Mouse (Mus musculus) lung, embryonic 14.5 days (tissue): ENCODE results near the gene Lct. TPM values are rescaled to one million over a fixed set of nuclear protein-coding genes. Genes with fewer than 3 reads are reported as not detected.
"Not testable (repeated sequence)": the region's sequence is repeated elsewhere in the genome, so short reads cannot be mapped to it uniquely, and the experiment has no call there.

Experiments
- ATAC-seq: fragments of 200-750 bp; cut with Nextera tagmentation; 2 replicates; pipeline ENCODE4 v1.8.0; 2017; ENCODE audit warnings: mild to moderate bottlenecking, moderate TSS enrichment, moderate library complexity; ENCODE audit not compliant: insufficient read depth
- DNase-seq: peaks from one replicate; pipeline ENCODE4 v3.0.0-alpha.2; 2015
- H3K27ac ChIP-seq: fragments of 300-500 bp; sonication (generic); 2 replicates; pipeline ENCODE4 v1.5.1; 2014; ENCODE audit warnings: low read depth, mild to moderate bottlenecking, moderate library complexity
- H3K27me3 ChIP-seq: fragments of 300-500 bp; sonication (generic); 2 replicates; pipeline ENCODE4 v1.6.1; 2014; ENCODE audit warnings: low read length, control low read depth; ENCODE audit not compliant: insufficient read depth
- H3K36me3 ChIP-seq: fragments of 300-500 bp; sonication (generic); 2 replicates; pipeline ENCODE4 v1.6.1; 2014; ENCODE audit warnings: control low read depth; ENCODE audit not compliant: insufficient read depth
- H3K4me1 ChIP-seq: fragments of 300-500 bp; sonication (generic); 2 replicates; pipeline ENCODE4 v1.6.1; 2014; ENCODE audit warnings: antibody characterized with exemption, control low read depth; ENCODE audit not compliant: insufficient read depth
- H3K4me2 ChIP-seq: fragments of 300-500 bp; sonication (generic); 2 replicates; pipeline ENCODE4 v1.6.1; 2014; ENCODE audit warnings: mild to moderate bottlenecking
- H3K4me3 ChIP-seq: fragments of 300-500 bp; sonication (generic); 2 replicates; pipeline ENCODE4 v1.5.1; 2014; ENCODE audit warnings: low read depth, low read length
- H3K9ac ChIP-seq: fragments of 300-500 bp; sonication (generic); 2 replicates; pipeline ENCODE4 v1.6.1; 2014
- H3K9me3 ChIP-seq: fragments of 300-500 bp; sonication (generic); 2 replicates; pipeline ENCODE4 v1.6.1; 2016; ENCODE audit warnings: low read depth, low read length, control low read depth
- CTCF ChIP-seq: IDR thresholded peaks from 2 replicates; pipeline ENCODE4 v1.5.1; 2016; ENCODE audit warnings: antibody characterized with exemption, low read depth
- WGBS: fragments of 180-500 bp; shearing (Covaris S2); extraction: QIAGEN DNeasy Blood & Tissue Kit; methylation state at CpG from one replicate; pipeline ENCODE4 v1.1.7; 2014; 5-methylcytosine and 5-hydroxymethylcytosine counted together
- polyA plus RNA-seq: library from polyadenylated mRNA; unstranded; fragments of >200 nt; fragmentation: Nextera tagmentation; extraction: Ambion mirVana; gene quantifications from 2 replicates; pipeline ENCODE4 v1.2.1, GENCODE M21; 2014

The Lct gene
- polyA plus RNA-seq, 1 experiment from 2014 or later = 0.11 TPM

DNA sequence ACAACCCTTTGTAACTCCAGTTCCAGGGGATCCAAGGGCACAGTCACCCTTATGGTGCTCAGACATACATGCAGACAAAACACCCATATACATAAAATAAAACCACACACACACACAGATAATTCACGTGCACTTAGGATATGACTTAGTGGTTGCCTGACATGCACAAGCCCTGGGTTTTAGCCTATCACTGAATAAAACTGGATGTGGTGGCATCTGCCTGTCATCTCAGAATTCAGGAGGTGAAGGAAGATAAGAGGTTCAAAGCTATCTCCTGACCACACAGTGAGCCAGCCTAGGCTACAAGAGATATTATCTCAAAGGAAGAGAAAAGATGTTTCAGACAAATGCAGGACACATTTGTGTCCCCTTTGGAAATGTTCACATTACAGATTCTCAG, 953 bp downstream of the Lct start:
- Histone ChIP-seq H3K4me3 (no peak overlapping the region), H3K9ac (no peak overlapping the region), H3K27me3 (no peaks in the 10 kb centered on the region), H3K4me2 (no peak overlapping the region), H3K4me1 (no peaks in the 10 kb centered on the region), H3K36me3 (peaks cover 57% of the 10 kb centered on the region), H3K9me3 (no peaks in the 10 kb centered on the region), H3K27ac (no peak overlapping the region)
- 83% methylated on average over 1 of the region's 1 CpGs for WGBS
- no peak for TF ChIP-seq CTCF
- DNase-seq (no peak), ATAC-seq (no peak)

DNA sequence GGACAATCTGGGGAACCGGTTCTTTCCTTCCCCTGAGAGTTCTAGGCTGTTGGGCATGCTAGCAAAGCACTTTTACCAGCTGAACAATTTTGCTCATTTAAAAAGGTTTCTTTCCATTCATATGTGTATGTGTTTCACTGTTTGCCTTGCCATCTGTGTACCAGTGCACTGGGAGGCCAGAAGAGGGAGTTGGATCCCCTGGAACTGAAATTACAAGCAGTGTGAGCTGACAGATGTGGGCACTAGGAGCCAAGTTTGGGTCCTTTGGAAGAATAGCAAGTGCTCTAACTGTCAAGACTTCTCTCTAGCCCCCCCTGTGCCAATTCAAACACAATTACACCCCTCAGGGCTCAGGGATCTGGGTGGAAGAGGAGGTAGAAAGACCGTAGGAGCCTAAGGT, 3.3 kb downstream of the Lct start:
- Histone ChIP-seq H3K9ac (no peak overlapping the region), H3K4me3 (no peak overlapping the region), H3K4me2 (no peak overlapping the region), H3K27me3 (no peaks in the 10 kb centered on the region), H3K36me3 (peaks cover 33% of the 10 kb centered on the region), H3K4me1 (no peaks in the 10 kb centered on the region), H3K27ac (no peak overlapping the region), H3K9me3 (no peaks in the 10 kb centered on the region)
- WGBS = 79% methylated on average over 2 of the region's 2 CpGs
- DNase-seq = no peak
- no peak for ATAC-seq
- TF ChIP-seq CTCF = no peak

GRCm38 (mm10) chr1:128323026-128323643, 5.0 kb downstream of the Lct start:
- TF ChIP-seq CTCF = no peak
- H3K4me2 ChIP-seq = no peak overlapping the region
- H3K36me3 ChIP-seq = peaks cover 25% of the 10 kb centered on the region; the same call in 1 of the 2 replicates
- no peak for DNase-seq
- no peak overlapping the region for H3K4me3 ChIP-seq
- no peak overlapping the region for H3K9ac ChIP-seq
- WGBS = 84% methylated on average over 8 of the region's 8 CpGs
- ATAC-seq = no peak
- H3K27me3 ChIP-seq = no peaks in the 10 kb centered on the region
- H3K27ac ChIP-seq = no peak overlapping the region
- no peaks in the 10 kb centered on the region for H3K9me3 ChIP-seq
- H3K4me1 ChIP-seq = no peaks in the 10 kb centered on the region

DNA sequence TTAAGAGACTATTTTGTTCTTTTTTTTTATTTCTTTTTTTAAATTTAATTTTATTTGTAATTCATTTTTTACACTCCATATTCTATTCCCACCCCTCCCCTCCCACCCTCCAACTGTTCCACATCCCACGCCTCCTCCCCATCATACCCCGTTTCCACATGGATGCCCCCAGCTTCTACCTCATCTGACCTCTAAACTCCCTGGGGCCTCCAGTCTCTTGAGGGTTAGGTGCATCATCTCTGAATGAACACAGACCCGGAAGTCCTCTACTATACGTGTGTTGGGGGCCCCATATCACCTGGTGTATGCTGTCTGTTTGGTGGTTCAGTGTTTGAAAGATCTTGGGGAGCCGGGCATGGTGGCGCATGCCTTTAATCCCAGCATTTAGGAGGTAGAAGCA, 8.9 kb downstream of the Lct start:
- H3K27ac ChIP-seq, H3K9me3 ChIP-seq, H3K9ac ChIP-seq, H3K4me3 ChIP-seq, ATAC-seq, H3K4me1 ChIP-seq, H3K36me3 ChIP-seq, H3K4me2 ChIP-seq, DNase-seq, H3K27me3 ChIP-seq: not testable (repeated sequence)
- WGBS = 85% methylated on average over 6 of the region's 6 CpGs

DNA sequence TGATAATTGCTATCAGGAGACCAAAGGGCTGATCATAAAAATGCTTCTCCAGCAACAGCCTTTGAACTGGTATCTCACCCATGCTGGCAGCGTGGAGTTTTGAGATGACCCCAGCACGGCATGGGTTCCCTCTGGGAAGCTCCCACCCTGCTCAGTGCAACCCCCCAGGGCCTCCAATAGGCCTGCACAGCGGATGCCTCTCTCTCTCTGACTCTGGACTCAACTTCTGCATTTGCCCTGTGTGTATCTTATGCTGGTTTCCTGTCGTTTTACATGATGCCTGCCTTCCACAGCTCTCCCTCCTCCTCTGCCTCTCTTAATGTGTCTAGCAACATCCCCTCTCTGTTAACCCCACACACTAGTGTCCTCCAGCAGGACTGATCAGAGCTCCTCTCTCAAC, 13.5 kb downstream of the Lct start:
- H3K36me3 ChIP-seq = no peaks in the 10 kb centered on the region
- ATAC-seq = no peak
- H3K27me3 ChIP-seq = no peaks in the 10 kb centered on the region
- 55% methylated on average over 4 of the region's 4 CpGs for WGBS
- no peak overlapping the region for H3K9ac ChIP-seq
- H3K4me3 ChIP-seq = no peak overlapping the region
- TF ChIP-seq CTCF = no peak
- H3K4me2 ChIP-seq = no peak overlapping the region
- H3K27ac ChIP-seq = no peak overlapping the region
- H3K9me3 ChIP-seq = no peaks in the 10 kb centered on the region
- DNase-seq = no peak
- no peaks in the 10 kb centered on the region for H3K4me1 ChIP-seq

- no peak for TF ChIP-seq CTCF
- no peak overlapping the region for H3K4me2 ChIP-seq
These were observed 19.1 kb downstream of the Lct start for GRCm38 (mm10) chr1:128309043-128309442.

DNA sequence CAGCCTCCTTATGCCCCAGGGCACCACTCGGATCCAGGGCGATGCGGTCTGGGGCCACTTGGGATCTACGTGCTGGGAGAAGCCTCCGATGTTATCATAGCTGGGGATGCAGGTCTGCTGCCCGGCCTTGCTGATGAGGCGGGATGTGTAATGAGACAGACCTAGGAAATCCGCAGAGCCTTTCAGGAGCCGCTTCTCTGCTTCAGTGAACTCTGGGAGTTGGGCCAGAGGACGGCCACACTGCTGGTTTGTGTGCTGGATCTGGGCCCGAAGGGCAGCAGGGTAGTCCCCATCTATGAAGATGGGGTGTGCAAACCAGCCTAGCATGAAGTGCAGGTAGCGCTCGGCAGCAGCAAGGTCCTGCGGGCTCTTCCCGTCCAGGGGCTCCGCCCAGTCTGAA, 24.2 kb downstream of the Lct start:
- Histone ChIP-seq H3K9ac (no peak overlapping the region), H3K27ac (no peak overlapping the region), H3K4me2 (no peak overlapping the region), H3K4me1 (no peaks in the 10 kb centered on the region), H3K4me3 (no peak overlapping the region), H3K27me3 (no peaks in the 10 kb centered on the region), H3K36me3 (no peaks in the 10 kb centered on the region), H3K9me3 (no peaks in the 10 kb centered on the region)
- DNase-seq (no peak), ATAC-seq (no peak)
- TF ChIP-seq CTCF = no peak
- WGBS = 86% methylated on average over 16 of the region's 16 CpGs

More at GRCm38 (mm10) chr1:128309043-128309442, 19.1 kb downstream of the Lct start:
- 77% methylated on average over 3 of the region's 3 CpGs for WGBS
- H3K27ac ChIP-seq = no peak overlapping the region
- no peaks in the 10 kb centered on the region for H3K9me3 ChIP-seq
- no peaks in the 10 kb centered on the region for H3K27me3 ChIP-seq
- H3K4me1 ChIP-seq = no peaks in the 10 kb centered on the region
- no peak for DNase-seq
- ATAC-seq = no peak
- no peak overlapping the region for H3K9ac ChIP-seq
- no peak overlapping the region for H3K4me3 ChIP-seq
- no peaks in the 10 kb centered on the region for H3K36me3 ChIP-seq
